Mouse (Mus musculus) heart, adult 2 months (tissue): Measurements from ENCODE around the gene Endou.

Source experiments
- CTCF ChIP-seq: fragments of 200-600 bp; IDR thresholded peaks from 2 replicates; pipeline ENCODE4 v1.8.1; 2022; ENCODE audit warnings: antibody characterized with exemption, mild to moderate bottlenecking, moderate library complexity
- EP300 ChIP-seq: fragments of 200-500 bp; IDR thresholded peaks from 2 replicates; pipeline ENCODE4 v1.6.1; 2011; ENCODE audit warnings: low read depth, low read length, control low read depth; ENCODE audit not compliant: insufficient read depth
- POLR2A ChIP-seq: fragments of 200-500 bp; IDR thresholded peaks from 2 replicates; pipeline ENCODE4 v1.6.1; 2011; ENCODE audit warnings: mild to moderate bottlenecking, low read depth, low read length, control low read depth; ENCODE audit not compliant: insufficient read depth

DNA sequence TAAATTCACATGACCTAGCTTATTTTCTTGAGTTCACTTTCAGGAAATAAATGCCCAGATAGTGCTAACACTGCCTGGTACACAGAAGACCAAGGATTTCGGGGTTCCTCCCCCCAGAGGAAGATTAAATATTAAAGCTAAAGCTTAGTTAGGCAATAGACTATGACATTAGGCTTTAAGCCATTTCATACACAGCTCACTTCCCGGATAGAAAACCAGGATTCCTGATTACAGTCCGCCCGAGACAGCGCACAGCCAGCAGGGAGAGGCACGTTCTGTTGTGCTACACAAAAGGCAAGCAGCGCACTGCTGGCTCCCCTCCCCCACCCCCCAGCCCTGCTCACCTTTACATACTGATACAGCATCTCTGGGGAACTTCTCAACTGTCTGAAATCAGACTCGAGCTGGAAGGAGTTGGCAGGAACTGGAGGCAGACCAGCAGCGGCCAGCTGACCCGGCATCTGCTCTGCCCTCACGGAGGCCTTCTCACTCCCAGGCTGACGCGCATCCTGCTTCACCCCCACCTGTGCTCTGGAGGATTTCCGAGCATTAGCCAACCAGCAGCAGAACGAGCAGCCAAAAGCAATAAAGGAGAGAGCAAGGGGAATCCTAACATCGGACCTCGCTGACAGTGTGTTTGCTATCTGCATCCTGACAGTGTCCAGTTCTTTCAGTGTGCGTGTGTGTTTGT, 51.0 kb downstream of the Endou start:
- TF ChIP-seq CTCF (no peak), POLR2A (no peak), EP300 (no peak)
